Mouse (Mus musculus): ENCODE results near the gene Olfr116. TPM values are rescaled to one million over a fixed set of nuclear protein-coding genes. Genes with fewer than 3 reads are reported as not detected.

Olfr116 gene
- total RNA-seq (2015; ENCODE audit: low replicate concordance) (not detected in 2 replicates), total RNA-seq (2017; ENCODE audit: low replicate concordance) (not detected in 2 replicates)

DNA sequence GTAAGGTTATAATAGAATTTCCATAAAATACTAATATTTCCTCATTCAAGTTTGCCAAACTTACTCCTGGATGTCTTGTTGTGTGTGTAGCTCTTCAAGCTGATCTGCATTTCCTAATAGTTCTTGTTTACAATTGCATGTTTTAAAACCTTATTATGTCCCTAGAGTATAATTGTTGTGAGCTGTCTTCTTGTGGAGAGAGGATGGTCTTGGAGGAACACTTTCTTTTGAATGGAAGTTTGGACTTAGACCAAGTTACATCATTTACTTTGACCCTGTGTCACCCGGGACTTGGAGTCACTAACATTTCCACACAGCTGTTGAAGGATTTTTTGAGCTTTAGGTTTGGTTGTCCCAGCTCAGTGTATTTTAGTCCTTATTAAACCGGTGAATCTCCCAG is at the start of gene Olfr116, which contains the start of gene Olfr115:
Olfr116 (minus strand) TSS at position 191 of the 400 bp plus-strand sequence.
Olfr115 (minus strand) TSS at position 101 of the 400 bp plus-strand sequence.
- ATAC-seq (replicated peaks; ENCODE audit: low FRiP score, poor library complexity, severe bottlenecking) = no peak

DNA sequence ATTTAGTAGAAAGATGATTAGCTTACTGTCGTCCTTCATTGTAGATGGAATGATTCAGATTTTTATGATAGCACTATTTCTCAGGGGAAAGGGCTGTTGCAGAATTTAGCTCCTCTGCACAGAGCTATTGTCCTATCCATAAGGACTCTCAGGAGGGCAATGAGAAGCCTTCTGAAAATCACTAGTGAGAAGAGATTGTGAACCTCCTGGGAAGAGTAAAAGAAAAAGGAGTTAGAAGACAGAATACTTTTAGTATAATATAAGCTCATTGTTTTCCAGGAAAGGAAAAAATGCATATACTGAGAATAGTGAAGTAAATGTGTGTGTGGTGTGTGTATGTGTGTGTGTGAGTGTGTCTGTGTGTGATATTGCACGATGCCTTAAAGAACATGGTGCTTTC is 39.7 kb upstream of the Olfr116 start, which contains the start of gene Olfr118:
Olfr118 (plus strand) TSS at position 301 of the 400 bp plus-strand sequence.
- ATAC-seq (replicated peaks; ENCODE audit: low FRiP score, poor library complexity, severe bottlenecking) = no peak

DNA sequence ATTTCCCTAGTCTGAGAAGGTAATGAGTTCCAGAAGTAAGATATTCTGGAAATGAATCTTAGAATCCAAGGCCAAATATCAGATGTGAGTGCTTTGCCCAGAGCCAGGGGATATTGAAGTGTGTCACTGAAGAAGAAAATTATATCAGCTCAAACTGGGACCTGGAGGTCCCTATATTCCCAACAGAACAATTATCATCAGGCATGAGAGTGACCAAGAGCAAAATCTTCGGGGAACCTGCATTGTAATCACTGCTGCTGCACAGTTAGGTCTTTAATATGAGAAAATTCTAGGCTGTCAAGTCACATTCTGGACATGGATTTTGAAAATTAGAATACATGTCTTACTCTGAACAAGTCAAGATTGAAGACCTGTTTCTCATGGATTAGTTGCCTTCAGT is 36.7 kb upstream of the Olfr116 start, which contains the start of gene Olfr117:
Olfr117 (minus strand) TSS at position 101 of the 400 bp plus-strand sequence.
- ATAC-seq (replicated peaks; ENCODE audit: low FRiP score, poor library complexity, severe bottlenecking) = no peak

DNA sequence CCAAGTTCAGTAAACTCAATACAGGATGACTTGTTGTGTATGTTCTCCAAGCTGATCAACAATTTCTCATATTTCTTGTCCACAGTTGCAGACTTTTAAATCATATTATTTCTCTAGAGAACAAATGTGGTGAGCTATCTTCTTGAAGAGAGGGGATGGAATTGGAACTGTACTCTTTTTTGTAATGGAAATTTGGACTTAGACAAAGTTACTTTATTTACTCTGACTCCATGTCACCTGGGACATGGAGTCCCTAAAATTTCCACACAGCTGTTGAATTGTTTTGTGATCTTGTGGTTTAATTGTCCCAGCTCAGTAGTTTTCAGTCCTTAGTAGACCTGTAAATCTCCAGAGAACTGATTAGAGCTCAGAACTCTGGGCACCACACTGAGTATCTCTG is 34.4 kb downstream of the Olfr116 start, which contains the start of gene Olfr114:
Olfr114 (minus strand) TSS at position 101 of the 400 bp plus-strand sequence.
- ATAC-seq (replicated peaks; ENCODE audit: low FRiP score, poor library complexity, severe bottlenecking) = no peak

DNA sequence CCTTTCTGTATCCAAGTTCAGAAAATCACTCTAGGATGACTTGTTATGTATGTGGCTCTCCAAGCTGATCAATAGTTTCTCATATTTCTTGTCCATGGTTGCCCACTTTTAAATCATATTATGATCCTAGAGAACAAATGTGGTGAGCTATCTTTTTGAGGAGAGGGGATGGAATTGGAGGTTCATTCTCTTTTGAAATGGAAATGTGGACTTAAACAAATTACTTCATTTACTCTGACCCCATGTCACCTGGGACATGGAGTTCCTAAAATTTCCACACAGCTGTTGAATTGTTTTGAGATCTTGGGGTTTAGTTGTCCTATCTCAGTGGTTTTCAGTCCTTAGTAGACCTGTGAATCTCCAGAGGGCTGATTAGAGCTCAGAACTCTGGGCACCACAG is 49.4 kb downstream of the Olfr116 start, which contains the start of gene Olfr113:
Olfr113 (minus strand) TSS at position 101 of the 400 bp plus-strand sequence.
- ATAC-seq (replicated peaks; ENCODE audit: low FRiP score, poor library complexity, severe bottlenecking) = no peak

Other genes starting within 250 kb of the Olfr116 start
- not detected in 2 replicates for gene Olfr105-ps, start 248.2 kb downstream of the Olfr116 start, total RNA-seq (2015; ENCODE audit: low replicate concordance)
- not detected in 2 replicates for gene Olfr105-ps, start 248.2 kb downstream of the Olfr116 start, total RNA-seq (2017; ENCODE audit: low replicate concordance)
- not detected in 2 replicates for gene Olfr106-ps, start 236.8 kb downstream of the Olfr116 start, total RNA-seq (2015; ENCODE audit: low replicate concordance)
- not detected in 2 replicates for gene Olfr106-ps, start 236.8 kb downstream of the Olfr116 start, total RNA-seq (2017; ENCODE audit: low replicate concordance)
- gene Olfr107, start 228.0 kb downstream of the Olfr116 start, total RNA-seq (2015; ENCODE audit: low replicate concordance) = not detected in 2 replicates
- gene Olfr107, start 228.0 kb downstream of the Olfr116 start, total RNA-seq (2017; ENCODE audit: low replicate concordance) = 0.56 TPM in 1 of 2 replicates, not detected in the other
- not detected in 2 replicates for gene Olfr108, start 181.7 kb downstream of the Olfr116 start, total RNA-seq (2015; ENCODE audit: low replicate concordance)
- not detected in 2 replicates for gene Olfr108, start 181.7 kb downstream of the Olfr116 start, total RNA-seq (2017; ENCODE audit: low replicate concordance)
- gene Olfr109, start 168.3 kb downstream of the Olfr116 start, total RNA-seq (2015; ENCODE audit: low replicate concordance) = not detected in 2 replicates
- not detected in 2 replicates for gene Olfr109, start 168.3 kb downstream of the Olfr116 start, total RNA-seq (2017; ENCODE audit: low replicate concordance)
- not detected in 2 replicates for gene H2-M2, start 143.6 kb downstream of the Olfr116 start, total RNA-seq (2015; ENCODE audit: low replicate concordance)
- gene H2-M2, start 143.6 kb downstream of the Olfr116 start, total RNA-seq (2017; ENCODE audit: low replicate concordance) = 0.34 TPM in 1 of 2 replicates, not detected in the other
- gene Olfr110, start 134.7 kb downstream of the Olfr116 start, total RNA-seq (2015; ENCODE audit: low replicate concordance) = not detected in 2 replicates
- gene Olfr110, start 134.7 kb downstream of the Olfr116 start, total RNA-seq (2017; ENCODE audit: low replicate concordance) = not detected in 2 replicates
- not detected in 2 replicates for gene Olfr111, start 119.2 kb downstream of the Olfr116 start, total RNA-seq (2015; ENCODE audit: low replicate concordance)
- gene Olfr111, start 119.2 kb downstream of the Olfr116 start, total RNA-seq (2017; ENCODE audit: low replicate concordance) = not detected in 2 replicates
- gene Olfr112, start 57.7 kb downstream of the Olfr116 start, total RNA-seq (2015; ENCODE audit: low replicate concordance) = not detected in 2 replicates
- gene Olfr112, start 57.7 kb downstream of the Olfr116 start, total RNA-seq (2017; ENCODE audit: low replicate concordance) = 0.09 TPM in 1 of 2 replicates, not detected in the other
- not detected in 2 replicates for gene Olfr113, start 49.5 kb downstream of the Olfr116 start, total RNA-seq (2015; ENCODE audit: low replicate concordance)
- gene Olfr113, start 49.5 kb downstream of the Olfr116 start, total RNA-seq (2017; ENCODE audit: low replicate concordance) = not detected in 2 replicates
- not detected in 2 replicates for gene Olfr114, start 34.5 kb downstream of the Olfr116 start, total RNA-seq (2015; ENCODE audit: low replicate concordance)
- not detected in 2 replicates for gene Olfr114, start 34.5 kb downstream of the Olfr116 start, total RNA-seq (2017; ENCODE audit: low replicate concordance)
- not detected in 2 replicates for gene Olfr115, start 90 bp downstream of the Olfr116 start, total RNA-seq (2015; ENCODE audit: low replicate concordance)
- gene Olfr115, start 90 bp downstream of the Olfr116 start, total RNA-seq (2017; ENCODE audit: low replicate concordance) = not detected in 2 replicates
- not detected in 2 replicates for gene Olfr117, start 36.6 kb upstream of the Olfr116 start, total RNA-seq (2015; ENCODE audit: low replicate concordance)
- gene Olfr117, start 36.6 kb upstream of the Olfr116 start, total RNA-seq (2017; ENCODE audit: low replicate concordance) = not detected in 2 replicates
- not detected in 2 replicates for gene Olfr118, start 39.8 kb upstream of the Olfr116 start, total RNA-seq (2015; ENCODE audit: low replicate concordance)
- gene Olfr118, start 39.8 kb upstream of the Olfr116 start, total RNA-seq (2017; ENCODE audit: low replicate concordance) = not detected in 2 replicates
- not detected in 2 replicates for gene Olfr119, start 69.4 kb upstream of the Olfr116 start, total RNA-seq (2015; ENCODE audit: low replicate concordance)
- gene Olfr119, start 69.4 kb upstream of the Olfr116 start, total RNA-seq (2017; ENCODE audit: low replicate concordance) = not detected in 2 replicates
- not detected in 2 replicates for gene Olfr120, start 94.6 kb upstream of the Olfr116 start, total RNA-seq (2015; ENCODE audit: low replicate concordance)
- not detected in 2 replicates for gene Olfr120, start 94.6 kb upstream of the Olfr116 start, total RNA-seq (2017; ENCODE audit: low replicate concordance)
- gene Olfr121, start 121.7 kb upstream of the Olfr116 start, total RNA-seq (2015; ENCODE audit: low replicate concordance) = not detected in 2 replicates
- not detected in 2 replicates for gene Olfr121, start 121.7 kb upstream of the Olfr116 start, total RNA-seq (2017; ENCODE audit: low replicate concordance)
- gene Olfr122, start 141.4 kb upstream of the Olfr116 start, total RNA-seq (2015; ENCODE audit: low replicate concordance) = not detected in 2 replicates
- gene Olfr122, start 141.4 kb upstream of the Olfr116 start, total RNA-seq (2017; ENCODE audit: low replicate concordance) = not detected in 2 replicates
- not detected in 2 replicates for gene Olfr123, start 166.3 kb upstream of the Olfr116 start, total RNA-seq (2015; ENCODE audit: low replicate concordance)
- gene Olfr123, start 166.3 kb upstream of the Olfr116 start, total RNA-seq (2017; ENCODE audit: low replicate concordance) = not detected in 2 replicates
- gene Olfr124, start 172.7 kb upstream of the Olfr116 start, total RNA-seq (2015; ENCODE audit: low replicate concordance) = not detected in 2 replicates
- not detected in 2 replicates for gene Olfr124, start 172.7 kb upstream of the Olfr116 start, total RNA-seq (2017; ENCODE audit: low replicate concordance)
- gene Olfr125, start 205.8 kb upstream of the Olfr116 start, total RNA-seq (2015; ENCODE audit: low replicate concordance) = not detected in 2 replicates
- gene Olfr125, start 205.8 kb upstream of the Olfr116 start, total RNA-seq (2017; ENCODE audit: low replicate concordance) = not detected in 2 replicates
- not detected in 2 replicates for gene Olfr126, start 220.3 kb upstream of the Olfr116 start, total RNA-seq (2015; ENCODE audit: low replicate concordance)
- gene Olfr126, start 220.3 kb upstream of the Olfr116 start, total RNA-seq (2017; ENCODE audit: low replicate concordance) = not detected in 2 replicates